10 mouse cellular contexts compared by ENCODE assay signal in the genomic region with DNA sequence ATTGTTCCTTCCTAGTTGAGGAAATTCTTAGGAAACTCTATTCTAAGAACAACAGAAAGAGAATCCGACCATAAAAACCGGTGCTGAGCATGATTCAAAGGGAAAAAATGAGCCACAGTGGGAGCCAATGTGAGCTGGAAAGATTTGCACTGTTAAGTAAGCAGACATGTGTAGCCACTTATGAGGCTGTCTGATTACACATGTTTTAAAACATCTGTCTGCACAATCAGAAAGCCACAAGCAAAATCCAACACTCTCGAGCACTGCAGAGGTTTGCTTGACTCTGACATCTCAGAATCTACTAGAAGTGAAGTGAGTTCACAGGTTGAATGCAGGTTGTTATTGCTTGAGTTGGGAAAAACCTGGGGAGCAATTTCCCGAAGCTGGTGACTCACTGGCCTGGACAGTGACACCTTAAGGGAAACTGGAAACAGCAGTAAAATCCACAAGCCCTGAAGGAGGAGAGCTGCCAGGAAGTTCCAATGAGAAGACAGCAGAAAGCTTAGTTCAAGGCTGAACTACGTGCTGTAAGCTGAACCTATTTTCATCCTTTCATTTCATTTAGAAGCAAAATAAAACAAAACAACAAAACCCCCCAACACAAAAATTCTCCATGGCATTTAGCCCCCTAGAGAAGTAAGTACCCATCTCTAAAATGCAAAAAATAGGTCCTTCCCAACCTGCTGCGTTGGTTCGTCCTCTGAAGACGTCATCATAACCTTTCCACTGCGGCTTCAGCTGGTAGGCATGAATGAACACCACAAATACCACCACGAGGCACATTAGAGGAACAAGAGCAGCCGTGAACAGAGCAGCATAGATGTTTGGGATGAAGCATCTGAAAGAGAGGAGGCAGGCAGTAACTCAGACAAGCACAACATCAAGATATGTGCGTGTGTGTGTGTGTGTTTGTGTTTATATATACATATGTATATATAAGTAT.
DNase-seq lines count a peak whose midpoint lies in the region; ATAC-seq and TF ChIP-seq lines count a peak whose summit lies in the region.
"Had no signal": no experiment of that assay in that cellular context is flagged by ENCODE, and none has a peak within 500 bp of the region (broad histone marks: within the 10 kb centered on the region; RNA-seq: fewer than 3 reads in every experiment).

No protein-coding gene starts in this region.

- no peaks in the 10 kb centered on the region for H3K9me3 ChIP-seq in kidney, embryonic 16.5 days (ENCODE audit: low read length)
- H3K9me3 ChIP-seq: heart, embryonic 15.5 days; liver, embryonic 15.5 days had no signal

- no peaks in the 10 kb centered on the region for H3K36me3 ChIP-seq in kidney, embryonic 16.5 days (ENCODE audit: insufficient read depth, low read length)
- H3K36me3 ChIP-seq: heart, embryonic 15.5 days; liver, embryonic 15.5 days had no signal

- in situ Hi-C loops in Patski (cut with MboI; ENCODE audit: low pct_unique_long_range_greater_than_20kb) = no loop called here

- CTCF ChIA-PET in Patski (lab: Charles Lee) = interaction anchor here (0.9 to 3.4 kb wide), 6 partner anchors 9 to 299 kb away, joined by 3 to 15 read pairs (median 3); a partner anchor contains a TSS

- DNase-seq in kidney, adult 18-20 months = no peak
- peak; percentile 85 for DNase-seq in Patski (ENCODE audit: low read depth, low spot score)
- DNase-seq in gastrocnemius, postnatal 25 days = peak; percentile 29
- peak; percentile 47 for DNase-seq in naive thymus-derived CD4-positive, alpha-beta T cell, adult 2 months (ENCODE audit: low read depth)
- DNase-seq in embryo, embryonic 10 days (ENCODE audit: low spot score) = no peak
- DNase-seq: thymus, adult 18-20 months had no signal

- H3K27ac ChIP-seq in kidney, embryonic 16.5 days (ENCODE audit: low read length) = 0 out of 2 replicates have a peak overlapping the region, but pooled peaks have one; percentile 6
- H3K27ac ChIP-seq: heart, embryonic 15.5 days; liver, embryonic 15.5 days had no signal

- peaks cover 16% of the 10 kb centered on the region for H3K4me1 ChIP-seq in kidney, embryonic 16.5 days (ENCODE audit: insufficient read depth, low read length)
- H3K4me1 ChIP-seq: liver, embryonic 15.5 days had no signal

- H3K9ac ChIP-seq in kidney, embryonic 16.5 days (replicated peaks; ENCODE audit: low read length) = no peak overlapping the region
- H3K9ac ChIP-seq: heart, embryonic 15.5 days; liver, embryonic 15.5 days had no signal

- H3K4me2 ChIP-seq in kidney, embryonic 16.5 days (replicated peaks; ENCODE audit: low read depth, low read length) = no peak overlapping the region
- H3K4me2 ChIP-seq: heart, embryonic 15.5 days; liver, embryonic 15.5 days had no signal

- 44% methylated on average over 12 of the region's 12 CpGs for WGBS in kidney, embryonic 16.5 days

- POLR2A ChIA-PET in Patski (lab: Charles Lee) = interaction anchor here (1.0 kb wide), 1 partner anchor 15 kb away, joined by 3 read pairs; no protein-coding TSS in a partner anchor

- TF ChIP-seq CTCF in Patski (IDR thresholded peaks at IDR 0.05) = no peak

- no peak overlapping the region for H3K4me3 ChIP-seq in kidney, embryonic 16.5 days (ENCODE audit: low read length)
- H3K4me3 ChIP-seq: heart, embryonic 15.5 days; liver, embryonic 15.5 days had no signal

- no peak for ATAC-seq in kidney, embryonic 16.5 days (ENCODE audit: low FRiP score, low TSS enrichment)
- peak; percentile 87 for ATAC-seq in Patski
- ATAC-seq in frontal cortex, adult (ENCODE audit: low TSS enrichment) = no peak

- H3K27me3 ChIP-seq in kidney, embryonic 16.5 days (ENCODE audit: insufficient read depth, low read length) = no peaks in the 10 kb centered on the region
- no peaks in the 10 kb centered on the region for H3K27me3 ChIP-seq in Patski
- H3K27me3 ChIP-seq: heart, embryonic 15.5 days; liver, embryonic 15.5 days had no signal

Comparison
In these comparisons a context has a peak if more than half of its experiments do, and no peak if none do; other contexts are left out.
1. DNase-seq: peak in Patski (single experiment), gastrocnemius, postnatal 25 days (single experiment) and naive thymus-derived CD4-positive, alpha-beta T cell, adult 2 months (single experiment); none in kidney, adult 18-20 months (single experiment) and embryo, embryonic 10 days (single experiment).